8 mouse cellular contexts compared by ENCODE assay signal in genomic region chr8:126138645-126139545, GRCm38 (mm10).
DNase-seq lines count a peak whose midpoint lies in the region; ATAC-seq and TF ChIP-seq lines count a peak whose summit lies in the region.

No protein-coding gene starts in this region.

- no peaks in the 10 kb centered on the region for H3K36me3 ChIP-seq in G1E (replicated peaks)
- no peaks in the 10 kb centered on the region for H3K36me3 ChIP-seq in embryonic facial prominence, embryonic 10.5 days (replicated peaks)
- no peaks in the 10 kb centered on the region for H3K36me3 ChIP-seq in hindbrain, embryonic 12.5 days
- no peaks in the 10 kb centered on the region for H3K36me3 ChIP-seq in liver, embryonic 13.5 days

- peaks cover 3% of the 10 kb centered on the region; the same call in 1 of the 2 replicates for H3K27me3 ChIP-seq in G1E (ENCODE audit: insufficient read depth, low read length)
- H3K27me3 ChIP-seq in embryonic facial prominence, embryonic 10.5 days (replicated peaks; ENCODE audit: low read depth, poor library complexity, severe bottlenecking): peaks cover 72% of the 10 kb centered on the region
- peaks cover 47% of the 10 kb centered on the region for H3K27me3 ChIP-seq in hindbrain, embryonic 12.5 days
- H3K27me3 ChIP-seq in liver, embryonic 13.5 days: peaks cover 42% of the 10 kb centered on the region

- no peak overlapping the region for H3K27ac ChIP-seq in gastrocnemius, adult 2 months
- H3K27ac ChIP-seq in embryonic facial prominence, embryonic 10.5 days (replicated peaks): peak overlapping the region; percentile 57; the same call in 1 of the 2 replicates
- no peak overlapping the region for H3K27ac ChIP-seq in hindbrain, embryonic 12.5 days
- H3K27ac ChIP-seq in liver, embryonic 13.5 days: no peak overlapping the region

- ATAC-seq in G1E (ENCODE audit: extremely low read depth, insufficient number of reproducible peaks, low FRiP score, poor library complexity, severe bottlenecking): no peak
- ATAC-seq in hindbrain, embryonic 12.5 days (ENCODE audit: low FRiP score): peak; percentile 58
- no peak for ATAC-seq in liver, embryonic 13.5 days (ENCODE audit: low read depth)

- no peaks in the 10 kb centered on the region for H3K4me1 ChIP-seq in G1E (ENCODE audit: insufficient read depth, low read depth, low read length)
- peaks cover 15% of the 10 kb centered on the region for H3K4me1 ChIP-seq in embryonic facial prominence, embryonic 10.5 days
- H3K4me1 ChIP-seq in hindbrain, embryonic 12.5 days: peaks cover 11% of the 10 kb centered on the region
- H3K4me1 ChIP-seq in liver, embryonic 13.5 days (replicated peaks): 0 out of 2 replicates have a peak, but pooled peaks cover 3% of the 10 kb centered on the region

- DNase-seq in gastrocnemius, adult 2 months: peak; percentile 28
- no peak for DNase-seq in gastrocnemius, postnatal 36 days
- DNase-seq in G1E (ENCODE audit: low spot score): no peak
- peak; percentile 70 for DNase-seq in embryonic facial prominence, embryonic 10.5 days (ENCODE audit: low spot score)
- DNase-seq in liver, embryonic 13.5 days: no peak
- peak; percentile 56 for DNase-seq in retina, embryonic 14.5 days (ENCODE audit: low spot score)
- no peak for DNase-seq in ovary, adult 18-20 months (ENCODE audit: low spot score)

- H3K4me2 ChIP-seq in hindbrain, embryonic 12.5 days (replicated peaks): peak overlapping the region; percentile 94
- H3K4me2 ChIP-seq in liver, embryonic 13.5 days: peak overlapping the region; percentile 58

- intact Hi-C loops in gastrocnemius, adult 2 months (cut with DNase I): no loop called here
- intact Hi-C loops in gastrocnemius, postnatal 36 days (cut with DNase I): no loop called here

- no peak for TF ChIP-seq CTCF in gastrocnemius, adult 2 months (IDR thresholded peaks at IDR 0.05)
- no peak for TF ChIP-seq CTCF in G1E (IDR thresholded peaks at IDR 0.05; ENCODE audit: low read depth, low read length)

- H3K9ac ChIP-seq in hindbrain, embryonic 12.5 days: peak overlapping the region; percentile 62
- no peak overlapping the region for H3K9ac ChIP-seq in liver, embryonic 13.5 days

- peaks cover 62% of the 10 kb centered on the region for H3K9me3 ChIP-seq in G1E (replicated peaks)
- H3K9me3 ChIP-seq in embryonic facial prominence, embryonic 10.5 days: no peaks in the 10 kb centered on the region
- H3K9me3 ChIP-seq in hindbrain, embryonic 12.5 days (replicated peaks): no peaks in the 10 kb centered on the region
- no peaks in the 10 kb centered on the region for H3K9me3 ChIP-seq in liver, embryonic 13.5 days (replicated peaks)

- peak overlapping the region; percentile 64 for H3K4me3 ChIP-seq in gastrocnemius, adult 2 months
- H3K4me3 ChIP-seq in G1E (ENCODE audit: low read depth, low read length): peak overlapping the region; percentile 8; the same call in 1 of the 2 replicates
- H3K4me3 ChIP-seq in embryonic facial prominence, embryonic 10.5 days: peak overlapping the region; percentile 71
- H3K4me3 ChIP-seq in hindbrain, embryonic 12.5 days: peak overlapping the region; percentile 60
- H3K4me3 ChIP-seq in liver, embryonic 13.5 days (replicated peaks): peak overlapping the region; percentile 41

- WGBS in embryonic facial prominence, embryonic 10.5 days: under 1% methylated on average over 95 of the region's 95 CpGs
- WGBS in hindbrain, embryonic 12.5 days: 2% methylated on average over 65 of the region's 95 CpGs
- WGBS in liver, embryonic 13.5 days (ENCODE audit: insufficient replicate concordance): 2% methylated on average over 82 of the region's 95 CpGs

Comparison
In these comparisons a context has a peak if more than half of its experiments do, and no peak if none do; other contexts are left out.
1. DNase-seq: peak in gastrocnemius, adult 2 months (single experiment), embryonic facial prominence, embryonic 10.5 days (single experiment) and retina, embryonic 14.5 days (single experiment); none in gastrocnemius, postnatal 36 days (0 of 2), G1E (single experiment), liver, embryonic 13.5 days (single experiment) and ovary, adult 18-20 months (single experiment).
2. H3K4me3 ChIP-seq: peak in every context shown above with its lines; median percentile 71 in embryonic facial prominence, embryonic 10.5 days; 64 in gastrocnemius, adult 2 months; 60 in hindbrain, embryonic 12.5 days; 41 in liver, embryonic 13.5 days; 8 in G1E.